Mouse (Mus musculus): ENCODE results near the gene Fut2.

DNA sequence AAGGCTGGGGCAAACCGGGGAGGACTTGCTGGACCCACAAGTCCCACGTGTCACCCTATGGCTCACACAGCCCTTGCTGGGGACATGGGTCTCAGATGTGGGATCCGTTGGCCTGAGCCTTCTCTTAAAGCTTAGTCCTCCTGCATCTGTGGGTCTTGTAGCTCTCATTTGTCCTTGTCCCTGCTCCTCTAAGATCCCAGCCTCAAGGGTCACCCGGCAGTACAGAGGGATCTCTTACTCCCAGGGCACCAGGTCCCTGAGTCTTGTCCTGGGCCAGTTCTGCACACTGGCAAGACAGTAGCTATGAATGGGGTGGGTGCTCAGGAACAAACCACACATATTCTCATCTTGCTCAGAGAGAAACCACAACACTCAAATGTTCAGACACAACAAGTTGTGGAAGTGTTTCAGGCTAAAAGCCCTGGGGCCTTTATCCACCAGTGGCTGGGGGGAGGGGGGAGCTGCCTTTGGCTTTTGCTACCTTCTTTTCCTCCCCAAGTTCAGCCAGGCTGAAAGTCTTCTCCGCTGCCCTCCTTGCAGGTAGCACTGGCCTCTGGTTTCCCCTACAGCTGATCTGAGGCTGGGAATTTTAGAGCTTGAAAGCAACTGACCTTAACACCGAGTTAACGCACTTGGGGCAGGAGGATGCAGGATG lies 17.3 kb upstream of the Fut2 start, which contains the start of gene Ntn5:
- TF ChIP-seq CTCF (IDR thresholded peaks at IDR 0.05) (no peak), EP300 (IDR thresholded peaks at IDR 0.05) (no peak)
